Mouse (Mus musculus) intestine, embryonic 14.5 days (tissue): Measurements from ENCODE around the gene Ksr2. TPM values are rescaled to one million over a fixed set of nuclear protein-coding genes. Genes with fewer than 3 reads are reported as not detected.
"Not testable (repeated sequence)": the region's sequence is repeated elsewhere in the genome, so short reads cannot be mapped to it uniquely, and the experiment has no call there.

Source experiments
- ATAC-seq: fragments of 200-750 bp; cut with Nextera tagmentation; replicated peaks from 2 replicates; pipeline ENCODE4 v1.8.0; 2017; ENCODE audit warnings: low read depth, moderate number of reproducible peaks, moderate TSS enrichment, moderate library complexity; ENCODE audit not compliant: low FRiP score, low TSS enrichment
- DNase-seq: peaks from one replicate; pipeline ENCODE4 v3.0.0-alpha.2; 2018; ENCODE audit warnings: low spot score
- H3K27ac ChIP-seq: fragments of 300-500 bp; sonication (generic); 2 replicates; pipeline ENCODE4 v1.5.1; 2014; ENCODE audit warnings: low read depth, mild to moderate bottlenecking, control low read depth
- H3K27me3 ChIP-seq: fragments of 300-500 bp; sonication (generic); replicated peaks from 2 replicates; pipeline ENCODE4 v1.6.1; 2014; ENCODE audit warnings: low read length, control low read depth; ENCODE audit not compliant: control insufficient read depth, insufficient read depth
- H3K36me3 ChIP-seq: fragments of 300-500 bp; sonication (generic); 2 replicates; pipeline ENCODE4 v1.6.1; 2014; ENCODE audit warnings: low read length, control low read depth; ENCODE audit not compliant: control insufficient read depth, insufficient read depth
- H3K4me1 ChIP-seq: fragments of 300-500 bp; sonication (generic); replicated peaks from 2 replicates; pipeline ENCODE4 v1.6.1; 2014; ENCODE audit warnings: low read length, control low read depth, mixed read lengths; ENCODE audit not compliant: control insufficient read depth, insufficient read depth
- H3K4me2 ChIP-seq: fragments of 300-500 bp; sonication (generic); 2 replicates; pipeline ENCODE4 v1.6.1; 2014; ENCODE audit warnings: low read length
- H3K4me3 ChIP-seq: fragments of 300-500 bp; sonication (generic); 2 replicates; pipeline ENCODE4 v1.5.1; 2014; ENCODE audit warnings: low read depth, low read length, control low read depth, mixed read lengths
- H3K9ac ChIP-seq: fragments of 300-500 bp; sonication (generic); 2 replicates; pipeline ENCODE4 v1.6.1; 2014; ENCODE audit warnings: mild to moderate bottlenecking, low read length
- H3K9me3 ChIP-seq: fragments of 300-500 bp; sonication (generic); 2 replicates; pipeline ENCODE4 v1.6.1; 2016; ENCODE audit warnings: low read length, control low read depth; ENCODE audit not compliant: control insufficient read depth
- WGBS: fragments of 180-500 bp; shearing (Covaris S2); extraction: QIAGEN DNeasy Blood & Tissue Kit; methylation state at CpG from one replicate; pipeline ENCODE4 v1.1.7; 2014; 5-methylcytosine and 5-hydroxymethylcytosine counted together
- polyA plus RNA-seq: library from polyadenylated mRNA; unstranded; fragments of >200 nt; fragmentation: Nextera tagmentation; extraction: Ambion mirVana; gene quantifications from 2 replicates; pipeline ENCODE4 v1.2.1, GENCODE M21; 2014

The Ksr2 gene
- polyA plus RNA-seq, 1 experiment from 2014 or later: 0.84 TPM

DNA sequence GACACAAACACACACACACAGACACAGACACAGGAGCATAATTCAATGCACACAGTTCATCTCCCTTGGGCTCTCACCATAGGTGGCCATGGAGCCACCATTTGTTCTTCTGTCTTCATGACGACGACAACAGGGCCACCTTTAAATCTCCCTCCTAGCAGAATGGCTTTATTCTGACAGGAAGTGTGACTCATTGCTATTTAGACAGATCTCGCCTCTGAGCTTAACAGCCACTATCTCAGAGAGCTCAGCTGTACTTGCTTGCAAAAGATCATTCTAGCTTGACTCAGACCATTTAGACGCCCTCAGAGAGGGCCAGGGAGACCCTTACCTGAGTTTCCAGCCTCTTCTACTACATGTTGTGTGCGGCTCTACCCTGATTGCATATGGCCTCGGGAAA lies 175.5 kb downstream of the Ksr2 start:
- H3K27ac ChIP-seq: no peak overlapping the region
- DNase-seq: no peak
- no peaks in the 10 kb centered on the region for H3K36me3 ChIP-seq
- no peaks in the 10 kb centered on the region for H3K27me3 ChIP-seq
- no peaks in the 10 kb centered on the region for H3K4me1 ChIP-seq
- no peak overlapping the region for H3K4me3 ChIP-seq
- H3K4me2 ChIP-seq: no peak overlapping the region
- no peaks in the 10 kb centered on the region for H3K9me3 ChIP-seq
- WGBS: 56% methylated on average over 6 of the region's 6 CpGs
- H3K9ac ChIP-seq: no peak overlapping the region
- no peak for ATAC-seq

DNA sequence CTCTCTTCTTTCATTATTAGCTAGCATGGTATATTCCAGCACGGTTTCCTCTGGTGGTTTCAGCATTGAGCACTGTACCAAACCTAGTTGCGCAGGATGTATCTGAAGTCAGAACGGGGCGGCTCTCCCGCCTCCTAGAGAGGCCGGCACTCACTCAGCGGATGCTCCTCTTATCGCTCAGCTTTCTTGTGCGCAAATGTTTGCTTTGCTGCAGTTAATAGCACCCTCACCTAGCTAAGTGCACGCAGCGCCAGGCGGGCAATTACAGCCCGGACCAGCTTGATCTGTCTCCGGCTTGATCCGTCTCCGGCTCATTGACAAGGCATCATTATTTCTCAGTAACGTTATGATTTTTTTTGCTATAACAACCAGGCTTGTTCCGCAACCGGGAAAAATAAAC lies 179.5 kb downstream of the Ksr2 start:
- no peak for DNase-seq
- ATAC-seq: peak; percentile 71
- Histone ChIP-seq H3K36me3 (no peaks in the 10 kb centered on the region), H3K9me3 (no peaks in the 10 kb centered on the region), H3K27me3 (no peaks in the 10 kb centered on the region), H3K4me3 (no peak overlapping the region), H3K9ac (no peak overlapping the region), H3K4me2 (no peak overlapping the region), H3K27ac (no peak overlapping the region), H3K4me1 (no peaks in the 10 kb centered on the region)
- 49% methylated on average over 19 of the region's 19 CpGs for WGBS

DNA sequence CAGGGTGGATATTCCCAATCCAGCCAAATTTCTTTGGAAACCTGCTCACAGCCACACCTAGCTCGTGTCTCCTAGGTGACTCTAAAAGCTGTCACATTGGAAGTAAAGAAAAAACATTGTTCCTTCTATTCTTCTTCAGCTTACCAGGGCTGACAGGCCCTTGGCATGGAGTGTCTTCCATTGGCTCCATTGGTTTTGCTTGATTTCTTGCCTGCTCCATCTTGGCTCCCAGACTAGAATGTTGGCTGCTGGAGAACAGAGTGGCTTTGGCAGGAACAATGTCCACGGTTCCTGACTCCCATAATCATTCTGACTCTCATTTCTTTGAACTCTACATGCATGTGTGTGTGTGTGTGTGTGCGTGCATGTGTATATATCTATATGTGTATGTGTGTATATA lies 183.0 kb downstream of the Ksr2 start:
- H3K4me2 ChIP-seq: no peak overlapping the region
- no peaks in the 10 kb centered on the region for H3K4me1 ChIP-seq
- DNase-seq (no peak), ATAC-seq (no peak)
- no peaks in the 10 kb centered on the region for H3K9me3 ChIP-seq
- no peak overlapping the region for H3K27ac ChIP-seq
- H3K4me3 ChIP-seq: no peak overlapping the region
- no peak overlapping the region for H3K9ac ChIP-seq
- 78% methylated on average over 3 of the region's 3 CpGs for WGBS
- H3K27me3 ChIP-seq: no peaks in the 10 kb centered on the region
- no peaks in the 10 kb centered on the region for H3K36me3 ChIP-seq

DNA sequence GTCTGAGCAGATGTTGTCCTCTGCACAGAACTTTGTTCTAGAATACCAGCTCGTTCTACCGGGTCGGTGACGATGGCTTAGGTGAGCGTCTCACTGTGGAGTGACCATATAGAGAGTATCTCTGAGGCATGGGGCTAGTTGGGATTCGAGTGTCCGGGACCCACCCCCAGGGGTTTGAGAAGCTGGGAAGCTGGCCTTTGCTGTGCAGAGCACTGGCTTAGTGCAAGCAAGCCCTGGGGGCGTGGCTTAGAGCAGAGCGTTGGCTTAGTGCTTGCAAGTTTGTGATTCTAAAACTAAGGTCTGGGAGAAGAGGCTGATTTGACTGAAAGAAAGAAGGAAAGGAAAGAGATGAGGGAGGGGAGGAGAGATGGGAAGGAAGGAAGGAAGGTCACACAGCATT lies 188.2 kb downstream of the Ksr2 start:
- ATAC-seq: no peak
- Histone ChIP-seq H3K4me2 (no peak overlapping the region), H3K4me3 (no peak overlapping the region), H3K9ac (no peak overlapping the region), H3K9me3 (no peaks in the 10 kb centered on the region), H3K36me3 (no peaks in the 10 kb centered on the region), H3K4me1 (peaks cover 4% of the 10 kb centered on the region; the same call in 1 of the 2 replicates), H3K27ac (no peak overlapping the region), H3K27me3 (no peaks in the 10 kb centered on the region)
- 62% methylated on average over 9 of the region's 9 CpGs for WGBS
- no peak for DNase-seq

DNA sequence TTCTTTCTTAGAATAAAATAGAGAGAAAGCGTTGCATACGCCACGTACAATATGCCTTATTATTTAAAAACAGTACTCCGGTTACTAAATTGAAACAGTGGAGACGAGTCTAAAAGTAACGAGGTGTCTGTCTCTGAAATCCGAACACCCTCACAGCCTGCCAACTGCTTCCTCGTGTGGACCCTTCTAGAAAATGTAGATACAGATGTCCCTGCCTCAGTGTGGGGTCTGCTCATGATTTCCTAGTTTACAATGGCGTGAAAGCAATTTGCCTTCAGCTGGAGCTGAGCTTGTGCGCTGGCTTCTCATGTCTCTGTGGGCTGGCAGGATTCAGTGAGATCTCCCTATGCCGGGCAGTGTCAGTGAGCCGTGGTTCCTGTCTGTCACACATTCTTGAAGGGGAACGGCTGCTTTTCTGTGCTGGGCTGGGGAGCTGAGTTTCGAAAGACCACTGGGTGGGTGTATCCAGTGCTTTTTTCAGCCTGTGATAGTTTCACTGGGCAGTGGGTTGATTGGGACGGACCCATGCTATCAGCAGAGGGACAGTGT lies 194.0 kb downstream of the Ksr2 start:
- DNase-seq (no peak), ATAC-seq (no peak)
- 65% methylated on average over 15 of the region's 15 CpGs for WGBS
- Histone ChIP-seq H3K4me3 (no peak overlapping the region), H3K36me3 (no peaks in the 10 kb centered on the region), H3K4me1 (0 out of 2 replicates have a peak, but pooled peaks cover 4% of the 10 kb centered on the region), H3K9ac (no peak overlapping the region), H3K4me2 (no peak overlapping the region), H3K27me3 (no peaks in the 10 kb centered on the region), H3K9me3 (no peaks in the 10 kb centered on the region), H3K27ac (no peak overlapping the region)

DNA sequence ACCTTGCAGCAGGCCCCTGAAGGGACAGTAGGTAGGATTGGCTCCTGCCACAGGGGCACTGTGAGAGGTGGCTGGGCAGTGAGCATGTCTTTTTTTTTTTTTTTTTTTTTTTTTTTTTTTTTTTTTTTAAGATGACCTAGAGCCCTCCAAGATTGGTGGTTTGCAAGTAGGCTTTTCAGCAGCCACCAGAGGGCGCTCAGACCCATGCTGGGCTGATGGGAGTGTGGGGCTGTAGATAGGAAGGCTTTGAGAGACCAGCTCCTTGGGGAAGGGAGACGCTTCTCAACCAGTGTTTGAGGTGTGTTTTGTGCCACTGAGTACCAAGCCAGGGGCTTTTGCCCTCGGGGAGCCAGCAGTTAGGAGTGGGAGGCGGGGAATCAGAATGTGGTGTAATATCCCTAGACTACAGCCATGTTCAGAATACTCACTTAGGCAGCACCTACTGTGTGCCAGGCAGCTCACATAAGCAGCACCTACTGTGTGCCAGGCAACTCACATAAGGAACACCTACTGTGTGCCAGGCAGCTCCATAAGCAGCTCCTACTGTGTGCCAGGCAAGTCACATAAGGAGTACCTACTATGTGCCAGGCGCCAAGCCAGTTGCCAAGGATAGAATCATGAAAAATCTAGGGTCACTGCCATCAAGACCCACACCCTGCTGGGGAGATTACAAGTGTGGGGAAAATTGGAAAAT lies 200.7 kb downstream of the Ksr2 start:
- H3K4me1 ChIP-seq: no peaks in the 10 kb centered on the region
- no peak overlapping the region for H3K9ac ChIP-seq
- no peak for ATAC-seq
- no peaks in the 10 kb centered on the region for H3K36me3 ChIP-seq
- no peaks in the 10 kb centered on the region for H3K27me3 ChIP-seq
- H3K4me2 ChIP-seq: no peak overlapping the region
- no peak overlapping the region for H3K4me3 ChIP-seq
- no peaks in the 10 kb centered on the region for H3K9me3 ChIP-seq
- 35% methylated on average over 5 of the region's 5 CpGs for WGBS
- no peak overlapping the region for H3K27ac ChIP-seq
- DNase-seq: peak; percentile 87

DNA sequence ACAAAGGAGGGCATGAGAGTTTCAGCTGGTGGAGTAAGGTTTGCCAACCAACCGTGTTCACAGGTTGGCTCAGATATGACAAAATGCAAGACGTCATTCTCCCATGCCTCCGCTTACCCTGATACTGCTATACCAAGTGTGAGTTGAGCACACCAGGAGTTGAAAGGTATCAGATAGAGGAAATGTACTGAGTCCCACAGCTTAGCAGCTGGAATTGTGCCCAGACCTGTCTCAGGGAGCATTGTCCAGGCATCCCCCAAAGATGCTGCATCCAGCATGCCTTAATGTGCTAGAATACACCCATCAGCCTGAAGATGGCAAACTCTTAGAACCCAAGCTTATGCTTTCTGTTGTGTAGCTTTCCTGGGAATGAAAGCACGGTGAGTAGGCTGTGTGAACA lies 206.5 kb downstream of the Ksr2 start:
- H3K9me3 ChIP-seq: no peaks in the 10 kb centered on the region
- H3K27ac ChIP-seq: no peak overlapping the region
- 68% methylated on average over 4 of the region's 4 CpGs for WGBS
- DNase-seq: no peak
- no peak overlapping the region for H3K4me3 ChIP-seq
- no peaks in the 10 kb centered on the region for H3K4me1 ChIP-seq
- no peak for ATAC-seq
- H3K27me3 ChIP-seq: no peaks in the 10 kb centered on the region
- no peak overlapping the region for H3K9ac ChIP-seq
- no peak overlapping the region for H3K4me2 ChIP-seq
- no peaks in the 10 kb centered on the region for H3K36me3 ChIP-seq

DNA sequence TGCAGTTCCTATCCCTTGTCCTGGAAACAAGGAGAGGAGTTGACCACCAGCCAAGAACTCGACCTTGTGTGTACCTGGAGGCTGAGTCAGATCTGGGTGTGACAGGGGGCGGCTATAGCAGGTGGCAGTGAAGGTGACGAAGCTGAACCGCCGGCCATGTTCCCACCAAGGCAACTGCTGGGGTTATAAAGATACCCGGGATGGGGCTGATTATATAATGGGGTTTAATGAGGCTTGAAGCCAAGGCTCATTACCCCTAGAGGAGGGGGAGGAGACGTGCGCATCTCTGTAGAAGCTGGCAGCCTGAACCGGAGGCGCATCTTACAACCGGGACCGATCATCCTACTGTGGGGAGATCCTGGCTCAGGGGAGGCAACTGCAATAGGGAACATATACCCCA lies 208.4 kb downstream of the Ksr2 start:
- DNase-seq: no peak
- no peaks in the 10 kb centered on the region for H3K36me3 ChIP-seq
- H3K9ac ChIP-seq: no peak overlapping the region
- no peak for ATAC-seq
- 80% methylated on average over 12 of the region's 12 CpGs for WGBS
- H3K4me1 ChIP-seq: no peaks in the 10 kb centered on the region
- no peak overlapping the region for H3K4me3 ChIP-seq
- no peak overlapping the region for H3K27ac ChIP-seq
- H3K9me3 ChIP-seq: no peaks in the 10 kb centered on the region
- H3K4me2 ChIP-seq: no peak overlapping the region
- H3K27me3 ChIP-seq: no peaks in the 10 kb centered on the region

DNA sequence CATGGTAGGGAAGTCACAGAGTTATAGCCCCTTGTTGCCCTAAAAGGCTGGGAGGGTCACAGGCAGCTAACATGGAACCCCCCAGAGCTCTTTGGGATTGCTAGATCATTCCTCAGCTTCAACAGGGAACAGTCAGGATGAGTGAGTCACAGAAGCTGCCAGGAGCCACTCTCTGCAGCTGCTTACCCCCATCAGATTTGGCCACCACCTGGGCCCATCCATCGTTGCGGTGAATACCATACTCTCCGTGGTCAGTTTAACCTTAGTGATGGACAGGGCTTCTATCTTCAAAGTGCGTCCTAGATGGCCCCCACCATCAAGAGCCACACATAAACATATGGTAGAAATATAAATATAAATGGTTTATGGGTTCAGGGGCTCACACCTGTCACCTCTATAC lies 209.4 kb downstream of the Ksr2 start:
- not testable (repeated sequence) for H3K4me3 ChIP-seq, H3K27ac ChIP-seq, H3K36me3 ChIP-seq, H3K9ac ChIP-seq, H3K9me3 ChIP-seq, ATAC-seq, H3K4me2 ChIP-seq, H3K27me3 ChIP-seq, H3K4me1 ChIP-seq, DNase-seq
- 75% methylated on average over 4 of the region's 4 CpGs for WGBS
